Comparison of ENCODE assay signal across 8 mouse cellular contexts in the genomic region with DNA sequence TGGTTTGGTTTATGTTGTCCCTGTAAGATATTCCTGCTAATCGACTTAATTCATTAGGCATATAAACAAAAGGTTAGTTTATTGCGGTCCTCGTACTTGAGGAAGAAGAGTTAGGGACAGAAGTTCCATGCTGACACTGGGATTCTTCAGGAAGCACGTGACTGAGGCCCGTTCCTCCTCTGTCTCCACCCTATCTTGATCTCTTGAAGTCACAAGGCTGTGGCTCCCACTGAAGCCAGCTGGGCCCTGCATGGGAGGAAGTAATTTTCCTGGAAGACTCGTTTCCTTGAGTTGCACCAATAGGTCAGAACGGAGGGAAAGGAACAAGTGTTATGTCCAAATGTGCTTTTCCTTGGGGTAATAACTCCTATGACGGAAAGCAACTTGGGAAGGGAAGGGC. TPM values are rescaled to one million over a fixed set of nuclear protein-coding genes. Genes with fewer than 3 reads are reported as not detected.
DNase-seq lines count a peak whose midpoint lies in the region; ATAC-seq and TF ChIP-seq lines count a peak whose summit lies in the region.

No protein-coding gene starts in this region.

- TF ChIP-seq POLR2A in bone marrow macrophage, adult 2 months (IDR thresholded peaks at IDR 0.05; ENCODE audit: borderline replicate concordance, low read depth, low read length) = no peak

- peaks cover 10% of the 10 kb centered on the region for H3K4me1 ChIP-seq in bone marrow macrophage, adult 2 months (ENCODE audit: control insufficient read depth, insufficient read depth, low read length)
- peaks cover 40% of the 10 kb centered on the region for H3K4me1 ChIP-seq in heart, embryonic 13.5 days
- H3K4me1 ChIP-seq in kidney, postnatal 0 days (replicated peaks; ENCODE audit: insufficient read depth, low read length) = peaks cover 8% of the 10 kb centered on the region
- peaks cover 21% of the 10 kb centered on the region for H3K4me1 ChIP-seq in midbrain, embryonic 10.5 days

- peak overlapping the region; percentile 92; the same call in 1 of the 2 replicates for H3K9ac ChIP-seq in heart, embryonic 13.5 days
- H3K9ac ChIP-seq in kidney, postnatal 0 days (ENCODE audit: low read depth, low read length) = no peak overlapping the region

- H3K36me3 ChIP-seq in C2C12 (ENCODE audit: control insufficient read depth, insufficient read depth) = peaks cover 39% of the 10 kb centered on the region
- peaks cover 27% of the 10 kb centered on the region for H3K36me3 ChIP-seq in heart, embryonic 13.5 days
- H3K36me3 ChIP-seq in kidney, postnatal 0 days (ENCODE audit: insufficient read depth, low read length) = peaks cover 6% of the 10 kb centered on the region; the same call in 1 of the 2 replicates
- H3K36me3 ChIP-seq in midbrain, embryonic 10.5 days = peaks cover 33% of the 10 kb centered on the region

- 55% methylated on average over 8 of the region's 8 CpGs for WGBS in heart, embryonic 13.5 days
- 49% methylated on average over 8 of the region's 8 CpGs for WGBS in kidney, postnatal 0 days
- 72% methylated on average over 8 of the region's 8 CpGs for WGBS in midbrain, embryonic 10.5 days

- peak overlapping the region; percentile 86 for H3K27ac ChIP-seq in bone marrow macrophage, adult 2 months (ENCODE audit: insufficient read depth, low read depth, low read length)
- H3K27ac ChIP-seq in heart, embryonic 13.5 days (replicated peaks) = no peak overlapping the region
- H3K27ac ChIP-seq in kidney, postnatal 0 days = peak overlapping the region; percentile 82; the same call in 1 of the 2 replicates
- peak overlapping the region; percentile 91 for H3K27ac ChIP-seq in midbrain, embryonic 10.5 days (replicated peaks)

- peak; percentile 57 for DNase-seq in kidney, postnatal 0 days (ENCODE audit: low spot score)
- DNase-seq in midbrain, embryonic 10.5 days (ENCODE audit: low spot score) = no peak
- DNase-seq in urinary bladder, adult 2 months (ENCODE audit: low spot score) = no peak
- no peak for DNase-seq in cerebellum, postnatal 25 days
- no peak for DNase-seq in thymus, postnatal 0 days (ENCODE audit: low spot score)

- H3K79me2 ChIP-seq in C2C12 (ENCODE audit: control insufficient read depth, insufficient read depth) = peaks cover 85% of the 10 kb centered on the region

- H3K4me2 ChIP-seq in heart, embryonic 13.5 days = peak overlapping the region; percentile 84
- peak overlapping the region; percentile 83; the same call in 1 of the 2 replicates for H3K4me2 ChIP-seq in kidney, postnatal 0 days (ENCODE audit: low read length)

- no peaks in the 10 kb centered on the region for H3K27me3 ChIP-seq in C2C12 (ENCODE audit: control insufficient read depth, insufficient read depth, insufficient read length)
- no peaks in the 10 kb centered on the region for H3K27me3 ChIP-seq in heart, embryonic 13.5 days (replicated peaks)
- no peaks in the 10 kb centered on the region for H3K27me3 ChIP-seq in kidney, postnatal 0 days (ENCODE audit: insufficient read depth, low read length)
- H3K27me3 ChIP-seq in midbrain, embryonic 10.5 days (ENCODE audit: low read depth, poor library complexity, severe bottlenecking) = no peaks in the 10 kb centered on the region

- H3K9me3 ChIP-seq in heart, embryonic 13.5 days = no peaks in the 10 kb centered on the region
- no peaks in the 10 kb centered on the region for H3K9me3 ChIP-seq in kidney, postnatal 0 days (replicated peaks; ENCODE audit: low read length)
- no peaks in the 10 kb centered on the region for H3K9me3 ChIP-seq in midbrain, embryonic 10.5 days (replicated peaks)

- no peak for TF ChIP-seq CTCF in C2C12 (IDR thresholded peaks at IDR 0.05; ENCODE audit: control insufficient read depth, insufficient read depth, insufficient read length)
- no peak for TF ChIP-seq CTCF in bone marrow macrophage, adult 2 months (IDR thresholded peaks at IDR 0.05; ENCODE audit: low read depth, low read length)
- no peak for TF ChIP-seq CTCF in kidney, postnatal 0 days (IDR thresholded peaks at IDR 0.05; ENCODE audit: low read depth)

- H3K79me3 ChIP-seq in C2C12 (ENCODE audit: low read depth) = peaks cover 54% of the 10 kb centered on the region

- no peak for ATAC-seq in heart, embryonic 13.5 days (ENCODE audit: extremely low read depth, insufficient number of reproducible peaks, low FRiP score, low TSS enrichment)
- ATAC-seq in kidney, postnatal 0 days (replicated peaks; ENCODE audit: low FRiP score, low read depth) = no peak

- peak overlapping the region; percentile 94 for H3K4me3 ChIP-seq in C2C12 (ENCODE audit: insufficient read depth, poor library complexity, severe bottlenecking)
- H3K4me3 ChIP-seq in bone marrow macrophage, adult 2 months (ENCODE audit: insufficient read depth, low read length) = peak overlapping the region; percentile 86
- H3K4me3 ChIP-seq in heart, embryonic 13.5 days = peak overlapping the region; percentile 87
- no peak overlapping the region for H3K4me3 ChIP-seq in kidney, postnatal 0 days (replicated peaks; ENCODE audit: low read depth, low read length)
- H3K4me3 ChIP-seq in midbrain, embryonic 10.5 days = peak overlapping the region; percentile 83

- peak overlapping the region; percentile 25 for H3ac ChIP-seq in C2C12 (ENCODE audit: control insufficient read depth, insufficient read length, low read depth)

TF ChIP-seq in C2C12, 6 proteins besides CTCF, POLR2A, EP300 and RAD21:
- TF ChIP-seq CEBPB (IDR thresholded peaks at IDR 0.05; ENCODE audit: low read depth) (no peak), USF1 (IDR thresholded peaks at IDR 0.05; ENCODE audit: low read depth) (peak; percentile 91), MAX (IDR thresholded peaks at IDR 0.05) (peak; percentile 52)

RNA-seq across cellular contexts. Expression of a gene that starts 1.0 kb away (rescaled TPM):
- 13.1 TPM for polyA plus RNA-seq in C2C12 (2012; fragmentation: generic; extraction: Trizol)
- polyA plus RNA-seq in bone marrow macrophage, adult 2 months (2012; ENCODE audit: insufficient read depth, insufficient read length, missing spikeins) = 48.8 and 57.4 TPM in 2 replicates
- 4.1 and 5.4 TPM in 2 replicates for polyA plus RNA-seq in heart, embryonic 13.5 days (2015; fragmentation: Nextera tagmentation; extraction: Ambion mirVana)
- polyA plus RNA-seq in kidney, postnatal 0 days (2015; fragmentation: Nextera tagmentation; extraction: Ambion mirVana) = 5.7 and 6.2 TPM in 2 replicates
- polyA plus RNA-seq in midbrain, embryonic 10.5 days (2016; fragmentation: Nextera tagmentation; extraction: Ambion mirVana) = 7.0 and 9.7 TPM in 2 replicates
- 14.6 and 18.2 TPM in 2 replicates for polyA plus RNA-seq in urinary bladder, adult 2 months (2012; rRNA removed)
- polyA plus RNA-seq in thymus, postnatal 0 days (2015; fragmentation: Nextera tagmentation; extraction: Ambion mirVana) = 5.7 and 9.3 TPM in 2 replicates

RNA-seq across cellular contexts. Expression of a gene that starts 1.1 kb away (rescaled TPM):
- 8.3 TPM for polyA plus RNA-seq in C2C12 (2012; fragmentation: generic; extraction: Trizol)
- polyA plus RNA-seq in bone marrow macrophage, adult 2 months (2012; ENCODE audit: insufficient read depth, insufficient read length, missing spikeins) = 13.7 and 17.2 TPM in 2 replicates
- polyA plus RNA-seq in heart, embryonic 13.5 days (2015; fragmentation: Nextera tagmentation; extraction: Ambion mirVana) = 13.6 and 14.5 TPM in 2 replicates
- 15.3 and 15.4 TPM in 2 replicates for polyA plus RNA-seq in kidney, postnatal 0 days (2015; fragmentation: Nextera tagmentation; extraction: Ambion mirVana)
- polyA plus RNA-seq in midbrain, embryonic 10.5 days (2016; fragmentation: Nextera tagmentation; extraction: Ambion mirVana) = 18.6 and 22.6 TPM in 2 replicates
- polyA plus RNA-seq in urinary bladder, adult 2 months (2012; rRNA removed) = 13.6 and 14.0 TPM in 2 replicates
- polyA plus RNA-seq in thymus, postnatal 0 days (2015; fragmentation: Nextera tagmentation; extraction: Ambion mirVana) = 19.5 and 20.9 TPM in 2 replicates
